Mouse (Mus musculus) urinary bladder, adult 2 months (tissue): ENCODE results near the gene Preb. TPM values are rescaled to one million over a fixed set of nuclear protein-coding genes. Genes with fewer than 3 reads are reported as not detected.
A peak's percentile ranks its signal among the peaks of the same experiment; 100 is the strongest.

ENCODE experiments used
- DNase-seq: peaks from one replicate; pipeline ENCODE4 v3.0.0; 2022; ENCODE audit warnings: low spot score
- polyA plus RNA-seq: library from polyadenylated mRNA; depleted of rRNA; stranded (reverse); fragments of >200 nt; gene quantifications from 2 replicates; pipeline ENCODE4 v1.2.3, GENCODE M21; 2012

Preb gene
- polyA plus RNA-seq, 1 experiment, result 214 TPM

GRCm38 (mm10) chr5:30921256-30922033 is 38.7 kb downstream of the Preb start, which contains the start of gene Khk:
TSS of gene Khk (plus strand) at chr5:30921431.
- DNase-seq, result peak; percentile 92

- DNase-seq, result no peak
These were observed 39.5 kb downstream of the Preb start for GRCm38 (mm10) chr5:30920621-30921020.

GRCm38 (mm10) chr5:30919831-30920614 is 40.1 kb downstream of the Preb start:
- DNase-seq, result no peak

GRCm38 (mm10) chr5:30918691-30919090 is 41.5 kb downstream of the Preb start:
- no peak for DNase-seq

GRCm38 (mm10) chr5:30917891-30918670 is 42.1 kb downstream of the Preb start:
- no peak for DNase-seq

GRCm38 (mm10) chr5:30917348-30917747 is 42.8 kb downstream of the Preb start:
- no peak for DNase-seq

- DNase-seq, result no peak
These were observed 43.3 kb downstream of the Preb start for GRCm38 (mm10) chr5:30916841-30917240.

GRCm38 (mm10) chr5:30915974-30916433 is 44.2 kb downstream of the Preb start:
- DNase-seq, result no peak

GRCm38 (mm10) chr5:30915456-30915855 is 44.7 kb downstream of the Preb start:
- no peak for DNase-seq

GRCm38 (mm10) chr5:30914849-30915248 is 45.3 kb downstream of the Preb start:
- DNase-seq, result no peak

- no peak for DNase-seq
These were observed 46.0 kb downstream of the Preb start for GRCm38 (mm10) chr5:30914101-30914635.

GRCm38 (mm10) chr5:30913060-30913841 is 46.9 kb downstream of the Preb start, which contains the start of gene Emilin1:
TSS of gene Emilin1 (plus strand) at chr5:30913402.
- no peak for DNase-seq

- no peak for DNase-seq
These were observed 48.0 kb downstream of the Preb start for GRCm38 (mm10) chr5:30912156-30912555.

- DNase-seq, result no peak
These were observed 49.7 kb downstream of the Preb start for GRCm38 (mm10) chr5:30910481-30910880.

GRCm38 (mm10) chr5:30909863-30910262 is 50.3 kb downstream of the Preb start:
- no peak for DNase-seq

- no peak for DNase-seq
These were observed 50.9 kb downstream of the Preb start for GRCm38 (mm10) chr5:30909300-30909659.

- no peak for DNase-seq
These were observed 51.5 kb downstream of the Preb start for GRCm38 (mm10) chr5:30908426-30909299.

GRCm38 (mm10) chr5:30907413-30908059 is 52.6 kb downstream of the Preb start, which contains the start of gene Ost4:
TSS of gene Ost4 (minus strand) at chr5:30907788.
- peak; percentile 95 for DNase-seq

GRCm38 (mm10) chr5:30901860-30902259 is 58.3 kb downstream of the Preb start:
- DNase-seq, result no peak
